Mouse (Mus musculus): ENCODE results near the gene Camk2b. TPM values are rescaled to one million over a fixed set of nuclear protein-coding genes. Genes with fewer than 3 reads are reported as not detected.
"Not testable (repeated sequence)": the region's sequence is repeated elsewhere in the genome, so short reads cannot be mapped to it uniquely, and the experiment has no call there.

Camk2b gene
- polyA plus RNA-seq, 1 experiment = 183 TPM

GRCm38 (mm10) chr11:6011879-6012278 lies 54.3 kb downstream of the Camk2b start:
- Histone ChIP-seq H3K4me3 (ENCODE audit: insufficient read depth, low read depth, low read length) (no peak overlapping the region), H3K27ac (ENCODE audit: insufficient read depth, low read depth, low read length) (peak overlapping the region; percentile 29; the same call in 1 of the 2 replicates), H3K4me1 (ENCODE audit: control insufficient read depth, insufficient read depth, low read length) (peaks cover 46% of the 10 kb centered on the region)
- no peak for TF ChIP-seq CTCF (IDR thresholded peaks at IDR 0.05; ENCODE audit: insufficient read depth, low read depth, low read length)
- no peak for TF ChIP-seq POLR2A (IDR thresholded peaks at IDR 0.05; ENCODE audit: insufficient read depth, low read depth, low read length)
- 74% methylated on average over 3 of the region's 3 CpGs for WGBS

- peaks cover 36% of the 10 kb centered on the region for H3K4me1 ChIP-seq (ENCODE audit: control insufficient read depth, insufficient read depth, low read length)
- not testable (repeated sequence) for H3K27ac ChIP-seq (ENCODE audit: insufficient read depth, low read depth, low read length)
- WGBS = 84% methylated on average over 3 of the region's 18 CpGs
These were observed 55.2 kb downstream of the Camk2b start for GRCm38 (mm10) chr11:6010751-6011482.

GRCm38 (mm10) chr11:6007779-6008128 lies 58.4 kb downstream of the Camk2b start:
- Histone ChIP-seq H3K4me1 (ENCODE audit: control insufficient read depth, insufficient read depth, low read length) (peaks cover 26% of the 10 kb centered on the region), H3K4me3 (ENCODE audit: insufficient read depth, low read depth, low read length) (peak overlapping the region; percentile 64), H3K27ac (ENCODE audit: insufficient read depth, low read depth, low read length) (peak overlapping the region; percentile 89)
- 32% methylated on average over 9 of the region's 13 CpGs for WGBS

More at GRCm38 (mm10) chr11:6010751-6011482, 55.2 kb downstream of the Camk2b start:
- H3K4me3 ChIP-seq (ENCODE audit: insufficient read depth, low read depth, low read length) = not testable (repeated sequence)

GRCm38 (mm10) chr11:6007010-6007778 lies 59.0 kb downstream of the Camk2b start:
- 5% methylated on average over 25 of the region's 49 CpGs for WGBS

GRCm38 (mm10) chr11:6006351-6007009 lies 59.7 kb downstream of the Camk2b start:
- 3% methylated on average over 40 of the region's 44 CpGs for WGBS
- H3K27ac ChIP-seq (ENCODE audit: insufficient read depth, low read depth, low read length) = peak overlapping the region; percentile 95
- peaks cover 32% of the 10 kb centered on the region for H3K4me1 ChIP-seq (ENCODE audit: control insufficient read depth, insufficient read depth, low read length)
- H3K4me3 ChIP-seq (ENCODE audit: insufficient read depth, low read depth, low read length) = peak overlapping the region; percentile 62

More at GRCm38 (mm10) chr11:6007010-6007778, 59.0 kb downstream of the Camk2b start:
- H3K27ac ChIP-seq (ENCODE audit: insufficient read depth, low read depth, low read length) = peak overlapping the region; percentile 95
- H3K4me1 ChIP-seq (ENCODE audit: control insufficient read depth, insufficient read depth, low read length) = peaks cover 30% of the 10 kb centered on the region
- H3K4me3 ChIP-seq (ENCODE audit: insufficient read depth, low read depth, low read length) = peak overlapping the region; percentile 64

GRCm38 (mm10) chr11:6005374-6006043 lies 60.7 kb downstream of the Camk2b start:
- H3K4me3 ChIP-seq (ENCODE audit: insufficient read depth, low read depth, low read length) = not testable (repeated sequence)
- H3K27ac ChIP-seq (ENCODE audit: insufficient read depth, low read depth, low read length) = peak overlapping the region; percentile 64; the same call in 1 of the 2 replicates
- 39% methylated on average over 1 of the region's 4 CpGs for WGBS
- H3K4me1 ChIP-seq (ENCODE audit: control insufficient read depth, insufficient read depth, low read length) = peaks cover 41% of the 10 kb centered on the region

- TF ChIP-seq POLR2A (IDR thresholded peaks at IDR 0.05; ENCODE audit: insufficient read depth, low read depth, low read length) = no peak
- TF ChIP-seq CTCF (IDR thresholded peaks at IDR 0.05; ENCODE audit: insufficient read depth, low read depth, low read length) = no peak
- Histone ChIP-seq H3K4me1 (ENCODE audit: control insufficient read depth, insufficient read depth, low read length) (peaks cover 57% of the 10 kb centered on the region), H3K27ac (ENCODE audit: insufficient read depth, low read depth, low read length) (peak overlapping the region; percentile 97), H3K4me3 (ENCODE audit: insufficient read depth, low read depth, low read length) (no peak overlapping the region)
- WGBS = 44% methylated on average over 2 of the region's 2 CpGs
These were observed 63.0 kb downstream of the Camk2b start for GRCm38 (mm10) chr11:6003046-6003639.

- 35% methylated on average over 9 of the region's 9 CpGs for WGBS
- Histone ChIP-seq H3K4me1 (ENCODE audit: control insufficient read depth, insufficient read depth, low read length) (peaks cover 64% of the 10 kb centered on the region), H3K4me3 (ENCODE audit: insufficient read depth, low read depth, low read length) (no peak overlapping the region), H3K27ac (ENCODE audit: insufficient read depth, low read depth, low read length) (peak overlapping the region; percentile 97)
- TF ChIP-seq POLR2A (IDR thresholded peaks at IDR 0.05; ENCODE audit: insufficient read depth, low read depth, low read length) (no peak), CTCF (IDR thresholded peaks at IDR 0.05; ENCODE audit: insufficient read depth, low read depth, low read length) (no peak)
These were observed 64.0 kb downstream of the Camk2b start for GRCm38 (mm10) chr11:6001981-6002649.
